Mouse (Mus musculus): Measurements from ENCODE around the gene Zfp78.
A peak's percentile ranks its signal among the peaks of the same experiment; 100 is the strongest.
"Not testable (repeated sequence)": the region's sequence is repeated elsewhere in the genome, so short reads cannot be mapped to it uniquely, and the experiment has no call there.

Zfp78 gene

GRCm38 (mm10) chr7:6363047-6363488 is at the start of gene Zfp78:
Gene Zfp78, plus strand, starts transcription at chr7:6363280.
- DNase-seq (ENCODE audit: low spot score) = peak; percentile 85

GRCm38 (mm10) chr7:6330458-6331232 is 32.4 kb upstream of the Zfp78 start:
- DNase-seq (ENCODE audit: low spot score) = no peak

- peak; percentile 80 for DNase-seq (ENCODE audit: low spot score)
Measured at GRCm38 (mm10) chr7:6331233-6331956, 31.7 kb upstream of the Zfp78 start, which contains the start of gene Zfp583. Gene Zfp583, minus strand, starts transcription at chr7:6331285.

GRCm38 (mm10) chr7:6339865-6340264 is 23.2 kb upstream of the Zfp78 start:
- DNase-seq (ENCODE audit: low spot score) = no peak

- peak; percentile 39 for DNase-seq (ENCODE audit: low spot score)
Measured at GRCm38 (mm10) chr7:6343501-6344071, 19.5 kb upstream of the Zfp78 start, which contains the start of gene Gm3854. Gene Gm3854, plus strand, starts transcription at chr7:6343759.

- no peak for DNase-seq (ENCODE audit: low spot score)
Measured at GRCm38 (mm10) chr7:6344124-6344523, 19.0 kb upstream of the Zfp78 start.

GRCm38 (mm10) chr7:6358121-6358520 is 5.0 kb upstream of the Zfp78 start:
- DNase-seq (ENCODE audit: low spot score) = peak; percentile 7

GRCm38 (mm10) chr7:6358937-6359590 is 4.0 kb upstream of the Zfp78 start:
- DNase-seq (ENCODE audit: low spot score) = no peak

GRCm38 (mm10) chr7:6360477-6361060 is 2.5 kb upstream of the Zfp78 start:
- no peak for DNase-seq (ENCODE audit: low spot score)

GRCm38 (mm10) chr7:6361756-6362155 is 1.3 kb upstream of the Zfp78 start:
- no peak for DNase-seq (ENCODE audit: low spot score)

- DNase-seq (ENCODE audit: low spot score) = peak; percentile 99
Measured at GRCm38 (mm10) chr7:6362268-6363046, 623 bp upstream of the Zfp78 start.

GRCm38 (mm10) chr7:6364761-6365160 is 1.7 kb downstream of the Zfp78 start:
- DNase-seq (ENCODE audit: low spot score) = no peak

- DNase-seq (ENCODE audit: low spot score) = no peak
Measured at GRCm38 (mm10) chr7:6367185-6367584, 4.1 kb downstream of the Zfp78 start.

GRCm38 (mm10) chr7:6368146-6368545 is 5.1 kb downstream of the Zfp78 start:
- DNase-seq (ENCODE audit: low spot score) = not testable (repeated sequence)

- no peak for DNase-seq (ENCODE audit: low spot score)
Measured at GRCm38 (mm10) chr7:6369460-6369859, 6.4 kb downstream of the Zfp78 start.

GRCm38 (mm10) chr7:6372993-6373392 is 9.9 kb downstream of the Zfp78 start:
- DNase-seq (ENCODE audit: low spot score) = no peak

GRCm38 (mm10) chr7:6378441-6378840 is 15.4 kb downstream of the Zfp78 start:
- DNase-seq (ENCODE audit: low spot score) = no peak

- DNase-seq (ENCODE audit: low spot score) = no peak
Measured at GRCm38 (mm10) chr7:6381431-6381830, 18.4 kb downstream of the Zfp78 start.

GRCm38 (mm10) chr7:6383044-6383455 is 20.0 kb downstream of the Zfp78 start, which contains the start of gene Zfp28:
Gene Zfp28, plus strand, starts transcription at chr7:6383295.
- peak; percentile 93 for DNase-seq (ENCODE audit: low spot score)

- no peak for DNase-seq (ENCODE audit: low spot score)
Measured at GRCm38 (mm10) chr7:6384011-6384410, 20.9 kb downstream of the Zfp78 start.

- peak; percentile 9 for DNase-seq (ENCODE audit: low spot score)
Measured at GRCm38 (mm10) chr7:6386995-6387394, 23.9 kb downstream of the Zfp78 start.
